Mouse (Mus musculus) testis, adult 2 months (tissue): Measurements from ENCODE around the gene Ppp1cc.

Experiments used
- CTCF ChIP-seq: fragments of 200-500 bp; IDR thresholded peaks from 2 replicates; pipeline ENCODE4 v1.5.1; 2012; ENCODE audit warnings: low read depth, mild to moderate bottlenecking, inconsistent platforms, low read length, moderate library complexity; ENCODE audit not compliant: control insufficient read depth, insufficient read depth, insufficient replicate concordance
- POLR2A ChIP-seq: fragments of 200-500 bp; IDR thresholded peaks from 2 replicates; pipeline ENCODE4 v1.6.1; 2012; ENCODE audit warnings: low read depth, mild to moderate bottlenecking, inconsistent platforms, low read length, moderate library complexity; ENCODE audit not compliant: control insufficient read depth

DNA sequence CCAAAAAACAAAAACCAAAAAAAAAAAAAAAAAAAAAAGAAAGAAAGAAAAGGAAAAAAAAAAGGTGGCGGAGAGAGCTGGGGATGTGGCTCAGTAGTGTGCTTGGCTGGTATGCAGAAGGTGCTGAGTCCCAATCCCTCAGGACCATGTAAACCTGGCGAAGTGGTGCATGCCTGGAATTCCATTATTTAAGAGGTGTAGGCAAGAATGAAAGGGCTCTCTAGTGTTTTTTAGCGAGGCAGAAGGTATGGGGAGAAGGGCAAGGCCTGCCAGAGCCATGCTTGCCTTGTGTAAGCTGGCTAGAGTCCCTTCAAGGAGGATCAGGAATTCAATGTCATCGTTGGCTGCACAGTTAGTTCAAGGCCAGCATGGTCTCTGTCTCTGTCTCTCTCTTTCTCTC is 13.3 kb upstream of the Ppp1cc start:
- TF ChIP-seq POLR2A (no peak), CTCF (no peak)
